Mouse (Mus musculus) layer of hippocampus, postnatal 14 days (tissue): ENCODE data around the gene Habp2. TPM values are rescaled to one million over a fixed set of nuclear protein-coding genes. Genes with fewer than 3 reads are reported as not detected.

Source experiments
- DNase-seq, 2 experiments: peaks; one replicate each; pipeline ENCODE4 v3.0.0; 2021 to 2022; ENCODE audit warnings: low spot score in 2 of 2, mixed read lengths in 1 of 2
- total RNA-seq, 2 experiments: library from RNA; stranded (reverse); gene quantifications; 2 replicates each; pipeline ENCODE4 v1.2.3; 2021

Gene Habp2
- total RNA-seq, 2 experiments from 2014 or later, result not detected

GRCm38 (mm10) chr19:56294654-56295399 lies 7.9 kb downstream of the Habp2 start:
- DNase-seq, result peak; percentile 77

- DNase-seq, result no peak
Measured at GRCm38 (mm10) chr19:56296668-56297067, 9.7 kb downstream of the Habp2 start.

- no peak for DNase-seq
Measured at GRCm38 (mm10) chr19:56297264-56297663, 10.3 kb downstream of the Habp2 start.

- DNase-seq, result no peak
Measured at GRCm38 (mm10) chr19:56300835-56301234, 13.9 kb downstream of the Habp2 start.

GRCm38 (mm10) chr19:56316531-56316930 lies 29.6 kb downstream of the Habp2 start:
- DNase-seq, result no peak

- no peak for DNase-seq
Measured at GRCm38 (mm10) chr19:56319219-56319618, 32.3 kb downstream of the Habp2 start.

- no peak for DNase-seq
Measured at GRCm38 (mm10) chr19:56319629-56320028, 32.7 kb downstream of the Habp2 start.

- no peak for DNase-seq
Measured at GRCm38 (mm10) chr19:56320186-56320860, 33.4 kb downstream of the Habp2 start.

- DNase-seq, result no peak
Measured at GRCm38 (mm10) chr19:56321303-56321920, 34.5 kb downstream of the Habp2 start.

- DNase-seq, result no peak
Measured at GRCm38 (mm10) chr19:56325676-56326075, 38.7 kb downstream of the Habp2 start.

GRCm38 (mm10) chr19:56326243-56326855 lies 39.4 kb downstream of the Habp2 start:
- DNase-seq, result no peak

GRCm38 (mm10) chr19:56336321-56336720 lies 49.4 kb downstream of the Habp2 start:
- no peak for DNase-seq

- no peak for DNase-seq
Measured at GRCm38 (mm10) chr19:56336826-56337225, 49.9 kb downstream of the Habp2 start.

- peak in 1 of 2 experiments; percentile 54 for DNase-seq
Measured at GRCm38 (mm10) chr19:56342006-56342405, 55.1 kb downstream of the Habp2 start.

GRCm38 (mm10) chr19:56343869-56344563 lies 57.1 kb downstream of the Habp2 start:
- no peak for DNase-seq

- peak in 1 of 2 experiments; percentile 57 for DNase-seq
Measured at GRCm38 (mm10) chr19:56346016-56346415, 59.1 kb downstream of the Habp2 start.

- no peak for DNase-seq
Measured at GRCm38 (mm10) chr19:56346750-56347149, 59.8 kb downstream of the Habp2 start.

GRCm38 (mm10) chr19:56349295-56349694 lies 62.4 kb downstream of the Habp2 start:
- no peak for DNase-seq

GRCm38 (mm10) chr19:56353689-56354088 lies 66.8 kb downstream of the Habp2 start:
- no peak for DNase-seq

GRCm38 (mm10) chr19:56355201-56355600 lies 68.3 kb downstream of the Habp2 start:
- no peak for DNase-seq
